Mouse (Mus musculus) adrenal gland (tissue): ENCODE data around the gene Ngb.

ENCODE experiments used
- intact Hi-C: fragments of 180-260 bp; cut with DNase I; formaldehyde crosslinking; loops from one replicate; pipeline ENCODE4 v1.15.1; 2025
- long read RNA-seq, 2 experiments: library from polyadenylated mRNA; unstranded; transcript quantifications; one replicate each; pipeline ENCODE4 v2.0.0; 2020; ENCODE audit warnings: borderline replicate concordance in 1 of 2; ENCODE audit not compliant: insufficient replicate concordance in 1 of 2

Gene Ngb
- long read RNA-seq, experiment 1, partial matches to known transcripts = 0 of 5 reads
- long read RNA-seq, experiment 1, other reads (novel, unspliced or antisense) = 1 of 5 reads
- long read RNA-seq, experiment 2, transcript Ngb-201 (4 exons, 1,616 nt) = major isoform, 13 of 14 reads
- long read RNA-seq, experiment 2, partial matches to known transcripts = 1 of 14 reads
- long read RNA-seq, experiment 2, other reads (novel, unspliced or antisense) = 0 of 14 reads

- intact Hi-C loops = no loop called here
These were observed at the start of gene Ngb for GRCm38 (mm10) chr12:87102165-87102631. Gene Ngb, minus strand, starts transcription at chr12:87102539.

- intact Hi-C loops = loop anchor here (5.0 kb wide), 2 partner anchors 33 to 48 kb away; partner anchors contain the start of gene Samd15
These were observed 47.1 kb upstream of the Ngb start for GRCm38 (mm10) chr12:87149471-87149870.

- intact Hi-C loops = loop anchor here (5.0 kb wide), 2 partner anchors 34 to 49 kb away; partner anchors contain the start of gene Samd15
These were observed 45.8 kb upstream of the Ngb start for GRCm38 (mm10) chr12:87148136-87148535.

- intact Hi-C loops = loop anchor here (5.0 kb wide), 2 partner anchors 35 to 50 kb away; partner anchors contain the start of gene Samd15
These were observed 45.2 kb upstream of the Ngb start, which contains the start of gene Pomt2 for GRCm38 (mm10) chr12:87147395-87148089. Gene Pomt2, minus strand, starts transcription at chr12:87147968.

GRCm38 (mm10) chr12:87146966-87147365 is 44.6 kb upstream of the Ngb start, which contains the start of gene Gstz1:
Gene Gstz1, plus strand, starts transcription at chr12:87147165.
- intact Hi-C loops = loop anchor here (5.0 kb wide), 2 partner anchors 35 to 50 kb away; partner anchors contain the start of gene Samd15

GRCm38 (mm10) chr12:87142156-87142555 is 39.8 kb upstream of the Ngb start:
- intact Hi-C loops = no loop called here

- intact Hi-C loops = loop anchor here (10.0 kb wide), 1 partner anchor 196 kb away; no protein-coding TSS in a partner anchor
These were observed 36.4 kb upstream of the Ngb start for GRCm38 (mm10) chr12:87138768-87139167.

- intact Hi-C loops = loop anchor here (10.0 kb wide), 1 partner anchor 196 kb away; no protein-coding TSS in a partner anchor
These were observed 36.0 kb upstream of the Ngb start for GRCm38 (mm10) chr12:87138342-87138701.

GRCm38 (mm10) chr12:87137439-87138341 is 35.4 kb upstream of the Ngb start:
- intact Hi-C loops = loop anchor here (10.0 kb wide), 1 partner anchor 197 kb away; no protein-coding TSS in a partner anchor

GRCm38 (mm10) chr12:87132784-87133183 is 30.4 kb upstream of the Ngb start:
- intact Hi-C loops = loop anchor here (5.0 to 10.0 kb wide), 2 partner anchors 110 to 202 kb away; no protein-coding TSS in a partner anchor

GRCm38 (mm10) chr12:87132210-87132609 is 29.9 kb upstream of the Ngb start:
- intact Hi-C loops = loop anchor here (5.0 to 10.0 kb wide), 2 partner anchors 110 to 203 kb away; no protein-coding TSS in a partner anchor

GRCm38 (mm10) chr12:87131619-87132018 is 29.3 kb upstream of the Ngb start:
- intact Hi-C loops = loop anchor here (5.0 to 10.0 kb wide), 2 partner anchors 111 to 203 kb away; no protein-coding TSS in a partner anchor

GRCm38 (mm10) chr12:87131181-87131580 is 28.8 kb upstream of the Ngb start:
- intact Hi-C loops = loop anchor here (5.0 to 10.0 kb wide), 2 partner anchors 111 to 204 kb away; no protein-coding TSS in a partner anchor

- intact Hi-C loops = loop anchor here (5.0 to 10.0 kb wide), 2 partner anchors 112 to 205 kb away; no protein-coding TSS in a partner anchor
These were observed 27.9 kb upstream of the Ngb start for GRCm38 (mm10) chr12:87130224-87130623.

- intact Hi-C loops = no loop called here
These were observed 24.9 kb upstream of the Ngb start for GRCm38 (mm10) chr12:87127256-87127655.

GRCm38 (mm10) chr12:87121918-87122589 is 19.7 kb upstream of the Ngb start:
- intact Hi-C loops = no loop called here

- intact Hi-C loops = no loop called here
These were observed 5.1 kb upstream of the Ngb start for GRCm38 (mm10) chr12:87107357-87107977.

- intact Hi-C loops = no loop called here
These were observed 2.5 kb upstream of the Ngb start for GRCm38 (mm10) chr12:87104796-87105195.

GRCm38 (mm10) chr12:87103471-87103870 is 1.1 kb upstream of the Ngb start:
- intact Hi-C loops = no loop called here
